Mouse (Mus musculus): ENCODE data around the gene Clec4g.
A peak's percentile ranks its signal among the peaks of the same experiment; 100 is the strongest.

The Clec4g gene

GRCm38 (mm10) chr8:3678831-3679230 lies 41.6 kb downstream of the Clec4g start:
- DNase-seq = no peak

DNA sequence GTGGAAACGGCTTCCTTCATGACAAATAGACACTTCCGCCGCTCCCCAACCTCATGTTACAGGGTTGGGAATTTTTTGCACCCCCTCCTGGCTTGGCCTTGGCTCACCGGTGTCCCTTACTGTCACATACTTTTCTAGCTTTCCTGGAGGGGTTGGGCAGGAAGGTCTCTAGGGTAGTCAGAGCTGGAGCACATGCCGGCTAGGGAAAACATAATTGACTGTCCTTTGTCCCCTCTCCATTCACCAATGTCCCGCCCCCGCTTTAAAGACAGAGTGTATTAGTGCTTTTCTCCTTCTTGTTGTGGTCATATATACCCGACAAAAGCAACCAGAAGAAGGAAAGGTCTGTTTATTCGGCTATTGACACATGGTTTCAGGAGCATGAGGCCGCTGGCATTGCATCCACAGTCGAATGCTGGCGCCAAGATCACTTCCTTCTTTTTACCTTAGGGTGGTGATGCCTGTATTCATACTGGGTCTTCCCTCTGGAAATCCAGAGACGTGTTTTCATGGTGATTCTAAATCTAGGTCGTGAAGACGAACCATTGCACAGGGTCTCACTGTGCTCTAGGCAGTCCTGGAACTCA lies 43.4 kb downstream of the Clec4g start:
- peak; percentile 30 for DNase-seq

- peak; percentile 96 for DNase-seq
Measured at GRCm38 (mm10) chr8:3676131-3676992, 44.1 kb downstream of the Clec4g start, which contains the start of gene Trappc5. Gene Trappc5 (plus strand): TSS chr8:3676299.

DNA sequence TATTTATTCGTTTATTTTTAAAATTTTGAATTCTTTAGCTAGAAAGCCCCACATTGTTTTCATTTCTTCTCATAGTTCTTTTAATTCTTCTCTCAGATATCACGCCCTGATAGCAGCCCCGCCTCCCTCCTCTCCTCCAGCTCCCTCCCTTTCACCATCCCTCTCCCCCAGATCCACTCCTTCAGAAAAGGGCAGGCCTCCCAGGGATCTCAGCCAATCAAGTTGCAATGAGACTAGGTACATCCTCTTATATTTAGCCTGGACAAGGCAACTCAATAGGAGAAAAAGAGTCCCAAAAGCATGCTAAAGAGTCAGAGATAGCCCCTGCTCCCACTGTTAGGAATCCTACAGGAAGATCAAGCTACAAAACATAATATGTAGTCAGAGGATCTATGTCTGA lies 45.8 kb downstream of the Clec4g start:
- no peak for DNase-seq

- peak; percentile 86 for DNase-seq
Measured at GRCm38 (mm10) chr8:3671980-3672491, 48.4 kb downstream of the Clec4g start, which contains the start of gene Fcor. Gene Fcor (minus strand): TSS chr8:3672362.

DNA sequence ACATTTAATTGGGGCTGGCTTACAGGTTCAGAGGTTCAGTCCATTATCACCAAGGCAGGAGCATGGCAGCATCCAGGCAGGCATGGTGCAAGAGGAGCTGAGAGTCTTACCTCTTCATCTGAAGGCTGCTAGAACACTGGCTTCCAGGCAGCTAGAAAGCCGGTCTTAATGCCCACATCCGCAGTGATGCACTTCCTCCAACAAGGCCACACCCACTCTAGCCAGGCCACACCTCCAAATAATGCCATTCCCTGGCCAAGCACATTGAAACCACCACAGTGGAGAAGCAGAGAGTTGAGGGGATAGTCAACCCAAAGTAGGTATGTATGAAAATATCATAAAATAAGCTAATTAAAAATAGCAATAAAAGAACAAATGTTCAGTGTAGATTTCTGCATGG lies 50.1 kb downstream of the Clec4g start:
- DNase-seq = no peak

DNA sequence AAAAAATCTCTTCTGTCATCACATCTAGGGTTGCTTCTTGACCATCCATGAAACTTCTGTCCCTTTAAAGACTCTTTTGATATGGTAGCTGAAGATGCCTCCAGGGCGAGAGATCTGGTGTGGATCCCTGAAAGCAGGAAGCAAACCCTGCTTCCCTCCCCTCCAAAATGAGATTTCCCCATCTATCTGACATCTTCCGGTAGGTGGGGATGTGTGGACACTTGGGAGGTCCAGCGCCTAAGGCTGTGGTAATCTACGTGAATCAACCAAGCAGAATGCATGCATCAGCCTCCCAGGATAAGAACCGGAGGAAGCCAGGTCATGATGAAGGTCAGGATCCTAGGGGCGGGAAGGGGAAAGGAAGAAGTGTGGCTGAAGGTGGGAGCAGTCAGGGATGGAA lies 54.9 kb downstream of the Clec4g start, which contains the start of gene Mcemp1:
TSS of gene Mcemp1 (plus strand) at position 248 of the 400 bp plus-strand sequence.
- no peak for DNase-seq

DNA sequence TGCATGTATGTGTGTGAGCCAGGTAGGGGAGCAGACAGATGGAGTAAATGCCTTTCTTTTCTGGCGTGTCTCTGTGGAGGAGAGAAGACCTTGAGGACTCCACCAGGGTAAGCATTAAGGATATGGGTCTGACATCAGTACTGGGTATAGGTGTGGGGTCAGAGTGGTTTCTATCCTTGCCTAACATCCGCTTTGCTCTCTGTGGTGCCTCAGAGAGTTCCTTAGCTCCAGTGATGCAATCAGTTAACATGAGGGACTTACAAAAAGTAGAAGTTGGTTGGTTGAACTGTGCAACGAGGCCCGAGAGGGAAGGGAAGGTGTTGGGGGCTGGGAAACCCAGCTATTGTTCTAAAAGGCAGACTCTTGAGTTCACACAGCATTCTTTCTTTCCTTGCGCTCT lies 56.0 kb downstream of the Clec4g start:
- DNase-seq = no peak

DNA sequence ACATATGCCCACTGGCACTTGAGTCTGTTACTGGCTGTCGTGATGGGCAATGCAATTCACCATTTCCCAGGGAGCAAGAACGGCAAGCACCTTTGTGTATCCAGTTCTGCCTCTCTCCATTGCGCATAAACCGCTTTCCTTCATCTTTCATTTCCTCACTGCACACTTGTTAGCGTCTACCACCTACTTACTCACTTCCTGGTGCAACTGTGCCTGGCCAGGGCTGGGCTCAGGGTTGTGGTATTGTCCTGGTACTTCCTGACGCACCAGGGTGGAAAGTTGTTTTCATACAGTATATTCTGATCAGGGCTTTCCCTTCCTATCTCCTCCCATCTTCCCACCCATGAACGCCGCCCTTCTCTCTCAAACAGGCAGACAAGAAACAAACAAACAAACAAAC lies 59.6 kb downstream of the Clec4g start:
- no peak for DNase-seq

Measured in kidney, postnatal 14 days (tissue).